Mouse (Mus musculus): ENCODE measurements around the gene Myo15.
A peak's percentile ranks its signal among the peaks of the same experiment; 100 is the strongest.
"Not testable (repeated sequence)": the region's sequence is repeated elsewhere in the genome, so short reads cannot be mapped to it uniquely, and the experiment has no call there.

Myo15 gene

DNA sequence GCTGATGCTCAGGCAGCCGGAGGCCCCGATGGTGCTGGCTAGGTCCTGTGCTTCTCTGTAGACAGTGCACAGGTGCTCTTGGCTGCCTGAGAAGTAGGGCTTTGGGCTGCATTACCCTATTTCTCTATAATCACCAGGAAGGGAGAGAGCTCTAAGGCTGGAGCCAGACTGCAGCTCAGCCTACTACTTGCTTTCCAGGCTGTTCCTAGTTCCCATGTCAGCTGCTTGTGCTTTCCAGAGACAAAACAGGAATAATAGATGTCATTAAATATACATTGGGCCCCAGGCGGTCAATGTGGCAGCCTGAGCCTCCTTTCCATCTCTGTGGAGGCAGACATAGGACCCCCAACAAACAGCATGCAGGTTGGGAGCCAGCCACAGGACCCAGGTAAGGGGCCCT is at the start of gene Myo15:
Gene Myo15, plus strand, starts transcription at position 301 of the 400 bp plus-strand sequence.
- no peak for DNase-seq

GRCm38 (mm10) chr11:60422046-60422668 is 47.0 kb upstream of the Myo15 start:
- no peak for DNase-seq

GRCm38 (mm10) chr11:60423006-60423405 is 46.1 kb upstream of the Myo15 start:
- no peak for DNase-seq

GRCm38 (mm10) chr11:60426417-60426816 is 42.7 kb upstream of the Myo15 start:
- no peak for DNase-seq

DNA sequence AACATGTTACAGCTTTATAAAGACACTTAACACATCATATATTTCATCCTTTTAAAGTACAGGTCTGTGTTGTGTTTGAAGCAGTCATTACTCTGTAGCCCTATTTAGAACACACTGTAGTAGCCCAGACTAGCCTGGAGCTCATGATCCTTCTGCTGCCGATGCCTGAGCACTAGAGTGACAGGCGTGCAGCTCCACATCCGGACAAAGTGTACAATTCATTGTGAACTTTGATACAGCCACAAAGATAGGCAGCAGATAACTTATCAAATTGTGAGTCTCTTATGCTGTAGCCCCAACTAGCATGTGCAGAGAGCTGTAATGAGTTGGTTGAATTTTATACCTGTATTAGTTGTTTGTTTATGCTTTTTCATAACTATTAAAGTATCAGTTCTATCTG is 41.5 kb upstream of the Myo15 start:
- DNase-seq: no peak

- DNase-seq: no peak
Observed at GRCm38 (mm10) chr11:60433501-60433900, 35.6 kb upstream of the Myo15 start.

DNA sequence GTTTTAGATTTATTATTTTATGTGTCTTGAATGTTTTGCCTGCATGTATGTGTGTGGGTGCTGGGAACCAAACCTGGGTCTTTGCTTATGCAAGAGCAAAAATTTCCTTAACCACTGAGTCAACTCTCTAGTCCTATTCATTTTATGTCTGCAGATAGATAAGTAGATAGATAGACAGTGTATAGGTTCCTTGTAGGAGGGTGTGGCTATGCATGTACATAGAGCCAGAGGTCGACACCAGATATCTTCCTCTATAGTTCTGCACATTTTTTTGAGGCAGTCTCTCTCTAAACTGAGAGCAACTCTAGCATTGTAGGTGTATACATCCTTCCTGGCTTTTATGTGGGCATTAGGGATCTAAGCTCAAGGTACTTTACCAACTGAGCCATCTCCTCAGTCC is 34.0 kb upstream of the Myo15 start:
- no peak for DNase-seq

DNA sequence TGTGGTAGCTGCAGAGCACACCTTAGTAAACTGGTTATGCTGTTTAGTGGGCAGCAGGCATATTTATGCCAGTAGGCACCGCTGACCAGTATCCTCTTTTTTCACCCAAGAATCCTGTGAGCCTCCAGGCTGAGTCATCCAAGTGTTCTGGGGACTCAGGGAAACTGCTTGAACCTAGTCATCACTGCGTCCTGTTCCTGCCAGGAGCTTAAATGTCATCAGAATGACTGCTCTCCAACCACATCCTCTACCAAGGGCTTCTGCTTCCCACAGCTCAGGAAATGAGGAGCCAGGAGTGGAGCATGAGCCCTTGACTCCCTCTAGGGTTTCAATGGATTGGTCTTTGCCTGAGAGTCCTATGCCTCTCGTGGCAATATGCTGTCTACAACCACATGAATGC is 32.5 kb upstream of the Myo15 start:
- DNase-seq: no peak

GRCm38 (mm10) chr11:60439621-60440020 is 29.5 kb upstream of the Myo15 start:
- DNase-seq: not testable (repeated sequence)

DNA sequence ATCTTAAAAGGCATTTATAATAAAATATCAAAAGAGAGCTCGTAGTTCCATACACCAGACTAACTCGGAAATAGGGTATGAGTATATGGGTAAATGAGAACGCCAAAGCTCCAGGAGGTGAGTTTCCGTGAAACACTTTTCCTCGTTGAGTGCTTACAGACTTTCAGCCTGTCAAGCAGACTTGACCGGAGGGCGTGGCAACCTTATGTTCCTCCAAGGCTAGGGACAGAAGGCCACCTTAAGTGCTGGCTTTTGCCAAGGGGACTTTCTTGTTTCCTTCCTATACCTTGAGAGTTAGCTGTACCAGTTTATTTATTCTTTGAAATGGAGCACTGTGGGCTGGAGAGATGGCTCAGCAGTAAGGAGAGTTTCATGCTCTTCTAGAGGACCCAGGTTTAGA is 29.0 kb upstream of the Myo15 start:
- DNase-seq: no peak

- DNase-seq: no peak
Observed at GRCm38 (mm10) chr11:60442896-60443295, 26.2 kb upstream of the Myo15 start.

GRCm38 (mm10) chr11:60444007-60444406 is 25.1 kb upstream of the Myo15 start:
- no peak for DNase-seq

GRCm38 (mm10) chr11:60454080-60454744 is 14.9 kb upstream of the Myo15 start, which contains the start of gene Drg2:
Gene Drg2 (plus strand): TSS chr11:60454591.
- peak; percentile 88 for DNase-seq

DNA sequence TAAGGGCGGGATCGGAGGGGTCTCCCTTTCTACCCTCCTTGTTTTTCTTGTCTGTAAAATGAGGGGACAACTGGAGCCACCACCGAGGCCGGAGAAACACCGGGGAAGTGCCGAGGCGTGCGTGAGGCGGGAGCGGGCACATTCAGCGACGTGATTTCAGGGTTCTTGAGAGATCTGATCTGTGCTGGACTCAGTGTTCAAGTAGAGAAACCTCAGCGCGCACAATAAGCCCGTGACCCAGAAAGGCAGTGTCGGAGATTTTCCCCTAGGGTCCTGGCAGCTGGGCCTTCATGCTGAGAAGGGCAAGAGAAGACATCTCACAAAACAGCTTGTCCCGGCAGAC is 14.4 kb upstream of the Myo15 start:
- DNase-seq: no peak

- peak; percentile 29 for DNase-seq
Observed at GRCm38 (mm10) chr11:60457973-60458372, 11.2 kb upstream of the Myo15 start.

DNA sequence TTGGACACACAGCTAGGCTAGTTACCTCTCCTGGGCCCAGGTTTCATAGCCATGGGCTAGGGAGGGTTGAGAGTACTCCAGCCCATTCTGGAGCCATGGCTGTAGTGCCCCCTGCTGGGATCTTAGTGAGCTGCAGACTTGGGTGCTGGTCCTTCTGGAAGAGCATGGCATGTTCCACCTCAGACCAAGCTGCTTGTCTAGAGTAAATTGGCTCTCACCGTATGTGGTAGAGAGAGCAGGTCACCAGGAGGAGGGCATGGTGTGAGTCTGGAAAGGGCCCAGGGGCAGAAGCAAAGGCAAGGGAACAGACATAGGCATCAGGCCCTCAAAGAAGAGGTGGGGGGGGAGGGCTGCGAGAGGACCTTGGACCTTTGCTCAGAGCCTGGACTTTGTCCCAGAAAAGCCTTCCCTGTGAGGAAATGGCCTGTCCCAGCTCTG is 3.2 kb upstream of the Myo15 start:
- DNase-seq: peak; percentile 71

- no peak for DNase-seq
Observed at GRCm38 (mm10) chr11:60470743-60471142, 1.6 kb downstream of the Myo15 start.

DNA sequence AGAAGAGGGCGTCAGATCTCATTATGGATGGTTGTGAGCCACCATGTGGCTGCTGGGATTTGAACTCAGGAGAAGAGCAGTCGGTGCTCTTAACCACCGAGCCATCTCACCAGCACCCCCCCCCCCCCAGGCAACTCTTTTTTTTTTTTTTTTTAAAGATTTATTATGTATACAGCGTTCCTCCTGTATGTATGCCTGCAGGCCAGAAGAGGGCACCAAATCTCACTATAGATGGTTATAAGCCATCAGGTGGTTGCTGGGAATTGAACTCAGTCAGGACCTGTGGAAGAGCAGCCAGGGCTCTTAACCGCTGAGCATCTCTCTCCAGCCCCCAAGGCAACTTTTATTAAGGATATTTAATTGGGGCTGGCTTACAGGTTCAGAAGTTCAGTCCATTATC is 5.4 kb downstream of the Myo15 start:
- no peak for DNase-seq

GRCm38 (mm10) chr11:60475668-60476362 is 6.7 kb downstream of the Myo15 start:
- DNase-seq: no peak

DNA sequence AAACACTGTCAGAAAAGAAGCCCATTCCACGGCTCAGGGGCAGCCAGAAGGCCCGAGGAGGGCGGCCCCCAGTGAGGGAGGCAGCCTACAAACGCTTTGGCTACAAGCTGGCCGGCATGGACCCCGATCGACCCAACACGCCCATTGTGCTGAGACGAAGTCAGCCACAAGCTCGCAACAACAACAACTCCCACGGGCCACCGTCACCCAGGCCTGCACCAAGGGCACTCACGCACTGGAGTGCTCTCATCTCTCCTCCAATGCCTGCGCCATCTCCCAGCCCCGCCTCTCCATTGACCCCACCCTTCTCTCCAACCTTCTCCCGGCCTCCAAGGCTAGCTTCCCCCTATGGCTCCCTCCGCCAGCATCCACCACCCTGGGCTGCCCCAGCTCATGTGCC is 9.0 kb downstream of the Myo15 start:
- DNase-seq: no peak

- no peak for DNase-seq
Observed at GRCm38 (mm10) chr11:60486267-60486666, 17.1 kb downstream of the Myo15 start.

GRCm38 (mm10) chr11:60492726-60493125 is 23.6 kb downstream of the Myo15 start:
- DNase-seq: peak; percentile 48

DNA sequence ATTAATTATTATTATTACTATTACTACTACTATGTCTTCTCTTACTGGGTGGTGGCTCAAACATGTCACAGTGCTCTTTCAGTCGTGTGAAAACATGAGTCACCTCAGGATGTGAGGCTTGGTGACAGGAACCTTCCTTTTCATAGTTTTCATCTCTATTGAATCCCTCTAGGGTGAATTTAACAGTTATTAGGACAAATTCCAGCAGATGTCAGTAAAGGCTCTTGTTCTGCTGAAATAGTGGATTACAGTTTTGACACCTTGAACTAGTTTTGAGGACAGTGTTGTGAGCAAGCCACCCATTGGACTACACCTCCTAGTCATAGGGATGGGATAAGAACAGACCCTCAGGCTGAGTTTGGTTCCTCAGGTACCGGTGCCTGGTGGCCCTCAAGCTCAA is 26.6 kb downstream of the Myo15 start:
- no peak for DNase-seq

GRCm38 (mm10) chr11:60507281-60507680 is 38.1 kb downstream of the Myo15 start:
- DNase-seq: peak; percentile 62

Data from cerebellum, adult 9-10 months (tissue).